Mouse (Mus musculus) small intestine, adult 2 months (tissue): ENCODE results near the gene Slc5a3. TPM values are rescaled to one million over a fixed set of nuclear protein-coding genes. Genes with fewer than 3 reads are reported as not detected.
"Not testable (repeated sequence)": the region's sequence is repeated elsewhere in the genome, so short reads cannot be mapped to it uniquely, and the experiment has no call there.

Source experiments
- H3K27ac ChIP-seq: fragments of 200-500 bp; 2 replicates; pipeline ENCODE4 v1.5.1; 2012; ENCODE audit warnings: low read depth, low read length, control low read depth, inconsistent platforms; ENCODE audit not compliant: insufficient read depth
- H3K27me3 ChIP-seq: fragments of 200-500 bp; 2 replicates; pipeline ENCODE4 v1.6.1; 2012; ENCODE audit warnings: mild to moderate bottlenecking, moderate library complexity, low read length, inconsistent platforms; ENCODE audit not compliant: control insufficient read depth, insufficient read depth
- H3K36me3 ChIP-seq: fragments of 200-500 bp; 2 replicates; pipeline ENCODE4 v1.6.1; 2012; ENCODE audit warnings: mild to moderate bottlenecking, low read length, control low read depth, inconsistent platforms; ENCODE audit not compliant: control insufficient read depth, insufficient read depth
- H3K4me1 ChIP-seq: fragments of 200-500 bp; 2 replicates; pipeline ENCODE4 v1.6.1; 2012; ENCODE audit warnings: low read length, inconsistent platforms, mixed read lengths; ENCODE audit not compliant: control insufficient read depth, insufficient read depth, insufficient read length
- H3K4me3 ChIP-seq: fragments of 200-500 bp; 2 replicates; pipeline ENCODE4 v1.5.1; 2012; ENCODE audit warnings: low read depth, mild to moderate bottlenecking, control low read depth, inconsistent platforms, low read length, moderate library complexity
- CTCF ChIP-seq: fragments of 200-500 bp; IDR thresholded peaks from 2 replicates; pipeline ENCODE4 v1.5.1; 2012; ENCODE audit warnings: low read depth, mild to moderate bottlenecking, control low read depth, inconsistent platforms, low read length, moderate library complexity, mixed read lengths; ENCODE audit not compliant: insufficient replicate concordance, insufficient read length; ENCODE audit errors: extremely low read depth
- POLR2A ChIP-seq: fragments of 200-500 bp; IDR thresholded peaks from 2 replicates; pipeline ENCODE4 v1.6.1; 2012; ENCODE audit warnings: low read depth, mild to moderate bottlenecking, control low read depth, inconsistent platforms, low read length, moderate library complexity
- WGBS: fragments of 180-500 bp; shearing (Covaris S2); methylation state at CpG from one replicate; pipeline ENCODE4 v1.1.7; 2018; 5-methylcytosine and 5-hydroxymethylcytosine counted together
- polyA plus RNA-seq: library from polyadenylated mRNA; depleted of rRNA; stranded (reverse); fragments of >200 nt; gene quantifications from 2 replicates; pipeline ENCODE4 v1.2.3, GENCODE M21; 2012

Slc5a3 gene
- polyA plus RNA-seq, 1 experiment, result 0.24 TPM

DNA sequence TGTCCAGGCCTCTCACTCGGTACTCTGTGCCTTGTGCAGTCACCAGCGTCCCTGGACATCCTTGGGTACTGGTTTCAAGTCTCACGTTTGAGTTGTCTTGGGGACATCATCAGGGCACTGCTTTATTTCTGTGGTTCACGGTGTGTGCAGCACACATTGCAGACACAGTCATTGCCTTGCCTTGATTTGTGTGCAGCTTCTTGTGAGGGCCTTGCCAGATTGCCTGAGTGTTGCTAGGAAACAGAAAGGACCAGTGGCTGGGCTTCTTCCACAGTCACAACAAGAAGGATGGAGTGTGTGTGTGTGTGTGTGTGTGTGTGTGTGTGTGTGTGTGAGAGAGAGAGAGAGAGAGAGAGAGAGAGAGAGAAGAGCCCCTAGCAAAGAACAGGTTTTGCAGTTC is 42.0 kb downstream of the Slc5a3 start:
- WGBS, result 82% methylated on average over 4 of the region's 4 CpGs
- TF ChIP-seq CTCF (no peak), POLR2A (no peak)
- H3K27ac ChIP-seq, result no peak overlapping the region
- no peaks in the 10 kb centered on the region for H3K27me3 ChIP-seq
- peaks cover 6% of the 10 kb centered on the region; the same call in 1 of the 2 replicates for H3K36me3 ChIP-seq
- no peaks in the 10 kb centered on the region for H3K4me1 ChIP-seq
- H3K4me3 ChIP-seq, result no peak overlapping the region

DNA sequence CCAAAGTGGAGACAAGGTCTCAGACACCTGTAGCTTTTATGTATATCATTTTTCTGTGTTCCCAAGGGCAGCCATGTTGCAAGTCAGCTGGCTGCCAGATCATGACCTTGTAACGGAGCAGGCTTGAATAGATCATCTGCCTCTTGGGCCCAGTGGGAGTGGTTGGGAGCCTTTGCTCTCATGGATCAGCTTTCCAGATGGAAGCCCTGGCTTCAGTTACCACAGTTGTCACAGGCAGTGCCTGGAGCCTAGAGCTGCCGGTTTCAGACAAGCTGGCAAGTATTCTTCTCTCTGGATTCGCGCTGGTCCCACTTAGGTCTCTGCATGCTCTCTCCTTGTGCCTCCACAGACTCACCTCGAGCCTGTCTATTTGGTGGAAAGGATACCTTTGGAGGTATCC is 44.0 kb downstream of the Slc5a3 start:
- peaks cover 6% of the 10 kb centered on the region; the same call in 1 of the 2 replicates for H3K36me3 ChIP-seq
- 94% methylated on average over 5 of the region's 5 CpGs for WGBS
- H3K4me3 ChIP-seq, result no peak overlapping the region
- H3K27me3 ChIP-seq, result no peaks in the 10 kb centered on the region
- no peak overlapping the region for H3K27ac ChIP-seq
- no peaks in the 10 kb centered on the region; the same call in 1 of the 2 replicates for H3K4me1 ChIP-seq
- TF ChIP-seq CTCF (no peak), POLR2A (no peak)

DNA sequence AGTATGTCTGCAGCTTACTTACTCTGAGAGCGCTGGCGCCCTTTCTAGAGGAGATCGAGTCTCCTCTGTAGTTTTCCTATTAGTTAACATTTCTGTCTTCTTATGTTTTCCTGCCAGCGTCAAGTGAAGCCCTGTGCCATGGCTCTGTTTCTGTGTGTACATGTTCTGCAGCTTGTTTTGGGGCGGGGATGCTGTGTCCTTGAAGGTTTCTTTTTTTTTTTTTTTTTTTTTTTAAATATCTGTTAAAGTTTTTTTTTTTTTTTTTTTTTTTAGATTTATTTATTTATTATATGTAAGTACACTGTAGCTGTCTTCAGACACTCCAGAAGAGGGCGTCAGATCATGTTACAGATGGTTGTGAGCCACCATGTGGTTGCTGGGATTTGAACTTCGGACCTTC is 44.8 kb downstream of the Slc5a3 start:
- H3K36me3 ChIP-seq, H3K4me1 ChIP-seq, H3K27ac ChIP-seq, H3K27me3 ChIP-seq, H3K4me3 ChIP-seq: not testable (repeated sequence)
- WGBS, result 91% methylated on average over 7 of the region's 7 CpGs

DNA sequence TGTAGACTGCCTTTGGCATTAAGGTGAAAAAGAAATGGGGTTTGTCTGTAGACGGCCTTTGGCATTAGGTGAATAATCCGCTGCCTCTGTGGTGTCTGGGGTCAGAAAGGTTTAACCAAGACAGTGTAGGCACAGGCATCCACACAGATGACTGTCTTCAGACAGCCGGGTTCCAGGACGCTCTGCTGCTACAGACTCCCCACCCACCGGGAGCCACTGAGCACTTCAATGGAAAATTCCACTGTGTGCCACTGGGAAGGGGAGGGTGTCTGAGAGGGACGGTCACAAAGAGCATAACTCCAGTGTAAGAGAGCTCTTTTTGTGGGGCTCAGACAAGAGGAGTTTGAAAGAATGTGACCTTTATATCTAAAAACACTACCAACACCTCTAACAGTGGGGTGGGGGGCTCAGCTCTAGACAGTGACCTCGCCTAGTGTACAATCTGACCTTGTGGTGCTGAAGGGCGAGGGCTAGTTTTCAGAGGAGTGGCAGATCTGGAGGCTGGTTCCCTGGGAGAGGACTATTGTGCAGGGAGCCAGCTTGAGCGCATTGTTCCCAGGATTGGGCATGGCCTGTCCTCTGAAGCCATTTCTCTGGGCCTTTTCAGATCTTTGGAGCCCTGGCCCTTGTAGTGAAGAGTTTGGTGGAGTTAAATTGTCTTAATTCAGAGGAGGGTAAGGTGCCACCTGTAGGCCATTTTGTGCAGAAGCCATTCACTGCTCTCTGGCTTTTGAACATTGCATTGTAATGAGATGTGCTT is 45.6 kb downstream of the Slc5a3 start:
- TF ChIP-seq POLR2A (no peak), CTCF (no peak)
- Histone ChIP-seq H3K4me3 (no peak overlapping the region), H3K27me3 (no peaks in the 10 kb centered on the region), H3K36me3 (peaks cover 6% of the 10 kb centered on the region; the same call in 1 of the 2 replicates), H3K4me1 (no peaks in the 10 kb centered on the region; the same call in 1 of the 2 replicates), H3K27ac (no peak overlapping the region)
- WGBS, result 77% methylated on average over 9 of the region's 9 CpGs

DNA sequence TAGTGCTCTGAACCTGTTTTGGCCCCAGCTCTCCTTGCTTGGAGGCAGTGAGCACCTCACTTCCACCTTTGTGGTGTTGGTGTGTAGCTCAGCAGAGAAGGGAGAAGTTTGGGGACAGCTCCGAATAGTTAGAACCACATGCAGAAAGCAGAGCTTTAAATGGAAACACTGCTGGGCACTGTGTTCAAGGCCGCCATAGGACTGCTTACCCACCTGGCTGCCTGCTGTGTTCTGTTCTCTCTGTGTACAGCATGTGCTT is 46.1 kb downstream of the Slc5a3 start:
- no peak overlapping the region for H3K27ac ChIP-seq
- WGBS, result 91% methylated on average over 2 of the region's 2 CpGs
- no peaks in the 10 kb centered on the region; the same call in 1 of the 2 replicates for H3K4me1 ChIP-seq
- H3K36me3 ChIP-seq, result peaks cover 6% of the 10 kb centered on the region; the same call in 1 of the 2 replicates
- no peaks in the 10 kb centered on the region for H3K27me3 ChIP-seq
- H3K4me3 ChIP-seq, result no peak overlapping the region
- TF ChIP-seq CTCF (no peak), POLR2A (no peak)

- TF ChIP-seq POLR2A (no peak), CTCF (no peak)
- H3K27ac ChIP-seq, result no peak overlapping the region
- no peaks in the 10 kb centered on the region; the same call in 1 of the 2 replicates for H3K4me1 ChIP-seq
- H3K27me3 ChIP-seq, result no peaks in the 10 kb centered on the region
- 90% methylated on average over 2 of the region's 2 CpGs for WGBS
- H3K36me3 ChIP-seq, result peaks cover 2% of the 10 kb centered on the region; the same call in 1 of the 2 replicates
- H3K4me3 ChIP-seq, result no peak overlapping the region
These were observed 46.8 kb downstream of the Slc5a3 start for GRCm38 (mm10) chr16:92104951-92105350.

GRCm38 (mm10) chr16:92105631-92106030 is 47.5 kb downstream of the Slc5a3 start:
- 48% methylated on average over 3 of the region's 3 CpGs for WGBS
- H3K4me3 ChIP-seq, result no peak overlapping the region
- no peak for TF ChIP-seq CTCF
- no peak for TF ChIP-seq POLR2A
- H3K27me3 ChIP-seq, result no peaks in the 10 kb centered on the region
- H3K27ac ChIP-seq, result no peak overlapping the region
- peaks cover 2% of the 10 kb centered on the region; the same call in 1 of the 2 replicates for H3K4me1 ChIP-seq
- peaks cover under 1% of the 10 kb centered on the region; the same call in 1 of the 2 replicates for H3K36me3 ChIP-seq
